Mouse (Mus musculus): ENCODE data around the gene Foxk1. TPM values are rescaled to one million over a fixed set of nuclear protein-coding genes. Genes with fewer than 3 reads are reported as not detected.

Foxk1 gene
- polyA plus RNA-seq, 1 experiment, result 0.77 TPM

DNA sequence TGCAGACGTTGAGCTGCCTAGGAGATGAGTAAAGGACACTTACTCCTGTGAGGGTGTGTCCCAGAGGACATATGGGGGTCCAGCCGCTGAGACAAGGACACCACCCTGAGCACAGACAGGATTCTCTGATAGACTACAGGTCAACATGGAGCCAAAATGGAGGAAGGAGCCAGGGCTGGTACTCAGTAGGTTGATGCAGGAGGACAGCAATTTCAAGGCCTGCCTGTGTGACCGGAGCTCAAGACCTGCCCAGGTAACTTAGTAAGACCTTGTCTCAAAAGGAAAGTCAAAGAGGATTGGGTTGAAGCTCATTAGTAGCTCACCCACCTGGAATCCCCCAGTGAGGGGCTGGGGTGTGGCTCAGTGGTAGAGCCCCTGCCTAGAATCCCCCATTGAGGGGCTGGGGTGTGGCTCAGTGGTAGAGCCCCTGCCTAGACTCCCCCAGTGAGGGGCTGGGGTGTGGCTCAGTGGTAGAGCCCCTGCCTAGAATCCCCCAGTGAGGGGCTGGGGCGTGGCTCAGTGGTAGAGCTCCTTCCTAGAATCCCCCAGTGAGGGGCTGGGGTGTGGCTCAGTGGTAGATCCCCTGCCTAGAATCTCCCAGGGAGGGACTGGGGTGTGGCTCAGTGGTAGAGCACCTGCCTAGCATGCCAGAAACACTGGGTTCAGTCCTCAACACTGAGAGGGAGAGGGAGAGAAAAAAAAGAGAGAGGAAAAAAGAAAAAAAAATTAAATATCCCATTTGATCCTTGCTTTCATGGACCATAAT, 30.7 kb upstream of the Foxk1 start:
- no peaks in the 10 kb centered on the region; the same call in 1 of the 2 replicates for H3K36me3 ChIP-seq (ENCODE audit: control insufficient read depth)
- H3K4me3 ChIP-seq (replicated peaks), result no peak overlapping the region
- no peak for TF ChIP-seq GATA1 (IDR thresholded peaks at IDR 0.05; ENCODE audit: low read length)
- TF ChIP-seq TAL1 (IDR thresholded peaks at IDR 0.05; ENCODE audit: low read length), result no peak
- no peaks in the 10 kb centered on the region for H3K27me3 ChIP-seq (ENCODE audit: control insufficient read depth)
- H3K4me1 ChIP-seq (ENCODE audit: control insufficient read depth), result peaks cover 31% of the 10 kb centered on the region
- H3K9me3 ChIP-seq (ENCODE audit: control insufficient read depth, low read length), result peaks cover 5% of the 10 kb centered on the region; the same call in 1 of the 2 replicates

DNA sequence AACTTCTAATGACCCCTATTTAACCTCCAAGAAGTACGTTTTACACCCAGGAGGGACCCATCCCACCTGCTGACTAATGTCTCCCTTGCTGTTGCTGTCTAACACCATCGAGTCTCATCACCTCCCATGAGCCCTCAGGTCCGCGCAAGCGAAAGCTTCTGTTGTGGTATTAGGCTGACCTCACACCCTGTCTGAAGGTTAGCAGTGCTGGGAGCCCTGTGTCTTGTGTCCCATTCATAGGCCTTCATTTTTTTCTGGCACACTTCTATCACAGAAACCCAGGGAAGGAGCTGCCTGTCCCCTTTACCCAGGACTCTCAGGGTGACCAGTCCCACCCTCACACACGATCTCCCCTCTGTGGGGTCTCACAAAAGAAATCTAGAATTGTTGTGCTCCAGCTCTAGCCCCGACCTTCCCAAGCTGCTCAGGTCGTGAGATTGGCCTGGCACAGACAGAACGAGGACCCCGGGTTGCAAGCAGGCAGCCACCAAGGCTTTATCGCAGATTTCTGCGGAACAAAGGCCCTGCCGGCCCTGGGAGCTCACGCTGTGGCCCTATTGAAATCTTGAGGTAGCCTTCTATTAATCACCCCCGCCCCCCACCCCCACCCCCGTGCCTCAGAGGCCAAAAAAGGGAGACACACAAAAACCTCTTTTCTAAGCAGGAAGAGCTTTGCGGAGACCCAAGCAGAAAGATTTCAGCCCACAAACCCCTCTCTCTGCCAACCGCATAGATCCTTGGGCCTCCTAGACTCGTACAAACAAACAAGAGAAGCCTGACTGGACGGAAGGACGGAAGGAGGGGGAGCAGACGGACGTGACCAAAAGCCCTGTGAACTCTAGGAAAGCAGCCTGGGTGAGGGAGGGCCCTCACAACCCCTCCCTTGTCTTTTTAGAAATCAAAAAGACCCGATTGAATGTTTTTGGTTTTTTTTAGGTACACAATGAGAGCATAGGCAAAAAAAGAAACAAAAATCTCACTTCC, 29.8 kb upstream of the Foxk1 start:
- Histone ChIP-seq H3K4me1 (ENCODE audit: control insufficient read depth) (peaks cover 28% of the 10 kb centered on the region), H3K36me3 (ENCODE audit: control insufficient read depth) (no peaks in the 10 kb centered on the region; the same call in 1 of the 2 replicates), H3K27me3 (ENCODE audit: control insufficient read depth) (no peaks in the 10 kb centered on the region), H3K4me3 (replicated peaks) (no peak overlapping the region), H3K9me3 (ENCODE audit: control insufficient read depth, low read length) (peaks cover 5% of the 10 kb centered on the region; the same call in 1 of the 2 replicates)
- TF ChIP-seq GATA1 (IDR thresholded peaks at IDR 0.05; ENCODE audit: low read length) (no peak), TAL1 (IDR thresholded peaks at IDR 0.05; ENCODE audit: low read length) (no peak)

GRCm38 (mm10) chr5:142372207-142372606, 29.1 kb upstream of the Foxk1 start:
- Histone ChIP-seq H3K4me1 (ENCODE audit: control insufficient read depth) (peaks cover 22% of the 10 kb centered on the region), H3K9me3 (ENCODE audit: control insufficient read depth, low read length) (peaks cover 5% of the 10 kb centered on the region; the same call in 1 of the 2 replicates), H3K27me3 (ENCODE audit: control insufficient read depth) (no peaks in the 10 kb centered on the region), H3K4me3 (replicated peaks) (no peak overlapping the region), H3K36me3 (ENCODE audit: control insufficient read depth) (no peaks in the 10 kb centered on the region; the same call in 1 of the 2 replicates)
- TF ChIP-seq GATA1 (IDR thresholded peaks at IDR 0.05; ENCODE audit: low read length) (no peak), TAL1 (IDR thresholded peaks at IDR 0.05; ENCODE audit: low read length) (no peak)

DNA sequence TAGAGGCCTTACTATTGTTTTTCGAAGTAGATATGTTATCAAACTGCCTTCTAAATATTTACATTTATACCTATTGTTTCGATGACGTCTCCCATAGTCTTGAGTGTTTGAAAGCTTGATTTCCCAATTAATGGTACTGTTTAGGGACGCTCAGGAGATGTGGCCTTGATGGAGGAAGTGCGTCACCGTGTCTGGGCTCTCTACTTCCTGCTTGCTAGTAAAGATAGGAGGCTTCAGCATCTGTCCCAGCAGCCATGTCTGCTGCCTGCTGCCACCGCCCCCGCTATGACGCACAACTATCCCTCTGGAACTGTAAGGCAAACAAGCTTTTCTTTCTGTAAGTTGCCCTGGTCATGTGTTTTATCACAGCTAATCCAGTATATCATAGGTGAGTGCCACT, 27.0 kb upstream of the Foxk1 start:
- Histone ChIP-seq H3K4me1 (ENCODE audit: control insufficient read depth) (peaks cover 5% of the 10 kb centered on the region), H3K9me3 (ENCODE audit: control insufficient read depth, low read length) (peaks cover 5% of the 10 kb centered on the region; the same call in 1 of the 2 replicates), H3K4me3 (replicated peaks) (no peak overlapping the region), H3K36me3 (ENCODE audit: control insufficient read depth) (no peaks in the 10 kb centered on the region; the same call in 1 of the 2 replicates), H3K27me3 (ENCODE audit: control insufficient read depth) (no peaks in the 10 kb centered on the region)
- no peak for TF ChIP-seq TAL1 (IDR thresholded peaks at IDR 0.05; ENCODE audit: low read length)
- TF ChIP-seq GATA1 (IDR thresholded peaks at IDR 0.05; ENCODE audit: low read length), result no peak

- no peaks in the 10 kb centered on the region for H3K27me3 ChIP-seq (ENCODE audit: control insufficient read depth)
- peaks cover 5% of the 10 kb centered on the region for H3K4me1 ChIP-seq (ENCODE audit: control insufficient read depth)
- H3K4me3 ChIP-seq (replicated peaks), result no peak overlapping the region
- H3K9me3 ChIP-seq (ENCODE audit: control insufficient read depth, low read length), result peaks cover 5% of the 10 kb centered on the region; the same call in 1 of the 2 replicates
- no peaks in the 10 kb centered on the region for H3K36me3 ChIP-seq (ENCODE audit: control insufficient read depth)
- no peak for TF ChIP-seq GATA1 (IDR thresholded peaks at IDR 0.05; ENCODE audit: low read length)
- TF ChIP-seq TAL1 (IDR thresholded peaks at IDR 0.05; ENCODE audit: low read length), result no peak
Measured at GRCm38 (mm10) chr5:142375641-142376040, 25.7 kb upstream of the Foxk1 start.

- Histone ChIP-seq H3K4me1 (ENCODE audit: control insufficient read depth) (peaks cover 4% of the 10 kb centered on the region), H3K36me3 (ENCODE audit: control insufficient read depth) (no peaks in the 10 kb centered on the region), H3K9me3 (ENCODE audit: control insufficient read depth, low read length) (peaks cover 5% of the 10 kb centered on the region; the same call in 1 of the 2 replicates), H3K4me3 (replicated peaks) (no peak overlapping the region), H3K27me3 (ENCODE audit: control insufficient read depth) (no peaks in the 10 kb centered on the region)
- no peak for TF ChIP-seq TAL1 (IDR thresholded peaks at IDR 0.05; ENCODE audit: low read length)
Measured at GRCm38 (mm10) chr5:142376071-142376470, 25.2 kb upstream of the Foxk1 start.

DNA sequence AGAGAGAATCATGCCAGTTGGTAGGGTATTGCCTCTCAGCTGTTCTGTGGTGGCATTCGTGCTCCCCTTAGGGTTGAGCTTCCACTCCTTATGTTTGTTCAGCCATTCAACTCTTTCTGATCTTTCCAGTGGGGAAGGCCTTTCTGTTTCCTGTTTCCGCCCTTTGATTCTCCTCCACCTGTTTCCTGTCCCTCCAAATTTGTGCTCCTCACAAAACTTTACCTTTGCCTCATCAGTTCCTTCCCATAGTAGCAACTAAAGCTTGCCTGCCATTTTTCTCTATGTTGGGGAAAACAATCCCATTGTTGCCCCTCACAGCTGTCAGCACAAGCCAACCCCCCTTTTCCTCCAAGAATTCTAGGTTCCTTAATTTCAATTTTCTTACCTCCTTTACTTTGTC, 23.2 kb upstream of the Foxk1 start:
- H3K4me1 ChIP-seq (ENCODE audit: control insufficient read depth), result no peaks in the 10 kb centered on the region
- no peak for TF ChIP-seq GATA1 (IDR thresholded peaks at IDR 0.05; ENCODE audit: low read length)
- H3K9me3 ChIP-seq (ENCODE audit: control insufficient read depth, low read length), result peaks cover 5% of the 10 kb centered on the region; the same call in 1 of the 2 replicates
- no peak overlapping the region for H3K4me3 ChIP-seq (replicated peaks)
- no peaks in the 10 kb centered on the region for H3K36me3 ChIP-seq (ENCODE audit: control insufficient read depth)
- H3K27me3 ChIP-seq (ENCODE audit: control insufficient read depth), result no peaks in the 10 kb centered on the region

DNA sequence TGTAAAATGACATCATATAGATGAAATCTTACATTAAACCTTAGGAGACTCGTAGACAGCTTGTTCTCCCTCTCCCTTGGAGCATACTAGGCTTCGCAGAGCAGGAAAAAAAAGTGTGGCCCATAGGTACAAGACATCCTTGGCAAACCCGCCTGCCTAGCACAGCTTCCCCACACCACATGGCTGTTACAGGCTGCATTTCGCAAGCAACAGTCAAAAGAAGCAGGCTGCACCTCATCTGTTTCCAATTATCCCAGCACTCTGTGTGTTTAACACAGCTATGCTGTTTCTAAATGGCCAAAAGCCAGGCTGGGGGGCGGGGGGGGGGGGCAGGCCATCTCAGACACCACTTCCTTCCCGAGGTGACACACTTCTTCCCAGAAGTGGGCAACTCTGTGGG, 20.8 kb upstream of the Foxk1 start:
- Histone ChIP-seq H3K4me3 (replicated peaks) (no peak overlapping the region), H3K9me3 (ENCODE audit: control insufficient read depth, low read length) (no peaks in the 10 kb centered on the region), H3K4me1 (ENCODE audit: control insufficient read depth) (no peaks in the 10 kb centered on the region), H3K27me3 (ENCODE audit: control insufficient read depth) (no peaks in the 10 kb centered on the region), H3K36me3 (ENCODE audit: control insufficient read depth) (no peaks in the 10 kb centered on the region)
- no peak for TF ChIP-seq GATA1 (IDR thresholded peaks at IDR 0.05; ENCODE audit: low read length)
- no peak for TF ChIP-seq TAL1 (IDR thresholded peaks at IDR 0.05; ENCODE audit: low read length)

All from erythroblast, embryonic 14.5 days (primary cell).